11 mouse cellular contexts compared by ENCODE assay signal in the genomic region with DNA sequence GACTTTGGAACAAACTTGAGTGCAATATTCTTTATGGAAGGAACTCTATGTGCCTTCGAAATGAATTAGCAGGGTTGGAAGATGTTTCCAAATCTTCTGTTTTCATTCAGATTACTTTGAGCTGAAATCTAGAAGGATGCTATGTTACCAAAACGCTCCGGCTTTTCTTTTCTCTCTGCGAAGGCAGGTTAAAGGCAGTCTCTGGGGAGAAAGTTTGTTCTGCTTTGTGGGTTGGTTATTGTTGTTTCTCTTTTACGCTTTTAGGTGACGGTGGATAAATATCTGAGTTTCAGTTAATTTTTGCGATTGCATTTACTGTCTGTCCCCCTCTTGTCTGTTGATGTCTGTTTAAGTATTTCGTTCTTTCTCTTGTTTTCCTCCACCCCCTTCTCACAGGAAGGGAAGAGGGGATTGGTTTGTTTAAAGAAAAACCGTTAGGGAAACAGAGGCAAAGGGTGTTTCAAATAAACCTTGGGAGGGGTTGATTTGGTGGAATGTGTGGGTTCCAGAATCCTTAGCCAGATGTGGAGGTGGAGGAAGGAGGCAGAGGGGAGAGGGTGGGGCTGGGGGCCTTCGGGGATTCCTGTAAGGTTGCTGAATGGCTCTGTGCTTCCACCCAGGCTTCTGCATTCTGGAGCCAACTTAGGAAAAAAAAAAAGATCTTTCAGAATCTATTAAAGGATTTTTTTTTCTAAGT. TPM values are rescaled to one million over a fixed set of nuclear protein-coding genes. Genes with fewer than 3 reads are reported as not detected.
DNase-seq lines count a peak whose midpoint lies in the region; ATAC-seq and TF ChIP-seq lines count a peak whose summit lies in the region.
"Had no signal": no experiment of that assay in that cellular context is flagged by ENCODE, and none has a peak within 500 bp of the region (broad histone marks: within the 10 kb centered on the region; RNA-seq: fewer than 3 reads in every experiment).

No protein-coding gene starts in this region.

- no peak for TF ChIP-seq POLR2A in kidney, adult 2 months (IDR thresholded peaks at IDR 0.05; ENCODE audit: low read depth, low read length)
- no peak for TF ChIP-seq POLR2A in bone marrow macrophage, adult 2 months (IDR thresholded peaks at IDR 0.05; ENCODE audit: borderline replicate concordance, low read depth, low read length)

- DNase-seq in kidney, adult 2 months = no peak
- DNase-seq in kidney, adult 11 months = no peak
- DNase-seq in 3134 (ENCODE audit: extremely low read depth, insufficient read length, low spot score) = peak; percentile 74
- DNase-seq in ovary, postnatal 10 days (ENCODE audit: low spot score) = no peak
- DNase-seq in gastrocnemius, postnatal 4 days (ENCODE audit: low spot score in 2 of 2) = no peak
- DNase-seq in adrenal gland, postnatal 4 days (ENCODE audit: low spot score in 2 of 2) = no peak
- DNase-seq: cerebellum, adult 2 months had no signal

- H3K4me1 ChIP-seq in kidney, adult 2 months (ENCODE audit: control insufficient read depth, insufficient read depth, low read length) = peaks cover 18% of the 10 kb centered on the region
- H3K4me1 ChIP-seq in bone marrow macrophage, adult 2 months (ENCODE audit: control insufficient read depth, insufficient read depth, low read length) = peaks cover 38% of the 10 kb centered on the region
- 0 out of 2 replicates have a peak, but pooled peaks cover 17% of the 10 kb centered on the region for H3K4me1 ChIP-seq in intestine, postnatal 0 days (replicated peaks; ENCODE audit: control insufficient read depth, insufficient read depth, low read length)

- H3K27me3 ChIP-seq in kidney, adult 2 months (replicated peaks; ENCODE audit: control insufficient read depth, insufficient read depth, low read length) = no peaks in the 10 kb centered on the region
- H3K27me3 ChIP-seq in intestine, postnatal 0 days (replicated peaks; ENCODE audit: control insufficient read depth, insufficient read depth, low read length) = no peaks in the 10 kb centered on the region
- H3K27me3 ChIP-seq: midbrain, embryonic 12.5 days had no signal

- H3K9ac ChIP-seq in intestine, postnatal 0 days (ENCODE audit: low read depth, low read length) = peak overlapping the region; percentile 35
- H3K9ac ChIP-seq: midbrain, embryonic 12.5 days had no signal

- 14% methylated on average over 10 of the region's 10 CpGs for WGBS in kidney, adult 2 months
- 21% methylated on average over 10 of the region's 10 CpGs for WGBS in intestine, postnatal 0 days

- no peak for ATAC-seq in intestine, postnatal 0 days

- peak overlapping the region; percentile 56 for H3K4me3 ChIP-seq in kidney, adult 2 months (ENCODE audit: insufficient read depth, low read depth, low read length)
- H3K4me3 ChIP-seq in bone marrow macrophage, adult 2 months (ENCODE audit: insufficient read depth, low read length) = peak overlapping the region; percentile 69
- peak overlapping the region; percentile 40 for H3K4me3 ChIP-seq in intestine, postnatal 0 days (ENCODE audit: low read depth, low read length)
- H3K4me3 ChIP-seq: midbrain, embryonic 12.5 days had no signal

- H3K36me3 ChIP-seq in kidney, adult 2 months (ENCODE audit: control insufficient read depth, insufficient read depth, low read length) = no peaks in the 10 kb centered on the region
- peaks cover 8% of the 10 kb centered on the region; the same call in 1 of the 2 replicates for H3K36me3 ChIP-seq in intestine, postnatal 0 days (ENCODE audit: control insufficient read depth, insufficient read depth)
- H3K36me3 ChIP-seq: midbrain, embryonic 12.5 days had no signal

- H3K9me3 ChIP-seq in intestine, postnatal 0 days (ENCODE audit: control insufficient read depth) = no peaks in the 10 kb centered on the region
- H3K9me3 ChIP-seq: midbrain, embryonic 12.5 days had no signal

- no peak for TF ChIP-seq CTCF in kidney, adult 2 months (conservative IDR thresholded peaks at IDR 0.05; ENCODE audit: insufficient read depth, insufficient read length, low read depth, low read length)
- TF ChIP-seq CTCF in bone marrow macrophage, adult 2 months (IDR thresholded peaks at IDR 0.05; ENCODE audit: low read depth, low read length) = no peak
- TF ChIP-seq CTCF in intestine, postnatal 0 days (IDR thresholded peaks at IDR 0.05; ENCODE audit: low read depth) = no peak

- H3K4me2 ChIP-seq in intestine, postnatal 0 days (replicated peaks; ENCODE audit: low read depth) = peak overlapping the region; percentile 66
- H3K4me2 ChIP-seq: midbrain, embryonic 12.5 days had no signal

- peak overlapping the region; percentile 70 for H3K27ac ChIP-seq in kidney, adult 2 months (ENCODE audit: insufficient read depth, low read depth, low read length)
- peak overlapping the region; percentile 94 for H3K27ac ChIP-seq in bone marrow macrophage, adult 2 months (ENCODE audit: insufficient read depth, low read depth, low read length)
- H3K27ac ChIP-seq in intestine, postnatal 0 days (ENCODE audit: low read depth, low read length) = peak overlapping the region; percentile 82
- H3K27ac ChIP-seq: midbrain, embryonic 12.5 days had no signal

RNA-seq across cellular contexts. Expression of gene Emp1, which starts 1.1 kb away (rescaled TPM):
- 56.0 and 66.3 TPM in 2 replicates for polyA plus RNA-seq in kidney, adult 2 months (2012; rRNA removed)
- polyA plus RNA-seq in bone marrow macrophage, adult 2 months (2012; ENCODE audit: insufficient read depth, insufficient read length, missing spikeins) = 162 and 173 TPM in 2 replicates
- polyA plus RNA-seq in intestine, postnatal 0 days (2015; fragmentation: Nextera tagmentation; extraction: Ambion mirVana) = 42.5 and 42.8 TPM in 2 replicates
- total RNA-seq in gastrocnemius, postnatal 4 days (2021) = 100 to 1,000 TPM; 241 to 251 TPM
- total RNA-seq in adrenal gland, postnatal 4 days (2021) = 100 to 1,000 TPM; 110 to 112 TPM

RNA-seq across cellular contexts. Expression of gene Pbp2, which starts 53.3 kb away (rescaled TPM):
- polyA plus RNA-seq in kidney, adult 2 months (2012; rRNA removed) = 0.16 TPM in 1 of 2 replicates, not detected in the other
- polyA plus RNA-seq in bone marrow macrophage, adult 2 months (2012; ENCODE audit: insufficient read depth, insufficient read length, missing spikeins) = not detected in 2 replicates
- not detected in 2 replicates for polyA plus RNA-seq in intestine, postnatal 0 days (2015; fragmentation: Nextera tagmentation; extraction: Ambion mirVana)
- total RNA-seq in gastrocnemius, postnatal 4 days (2021) = under 1 TPM in 1 of 2 experiments, not detected in 1; 0.49 TPM
- not detected for total RNA-seq in adrenal gland, postnatal 4 days (2021)
- total RNA-seq: gastrocnemius, postnatal 36 days had no signal
- polyA plus RNA-seq: cerebellum, adult 2 months; midbrain, embryonic 12.5 days had no signal
